Mouse (Mus musculus): Measurements from ENCODE around the gene 2200002J24Rik.

GRCm38 (mm10) chr7:30736211-30736610 lies 37.5 kb downstream of the 2200002J24Rik start:
- TF ChIP-seq CTCF (IDR thresholded peaks at IDR 0.05; ENCODE audit: control insufficient read depth, insufficient read depth, low read length): no peak
- TF ChIP-seq POLR2A (IDR thresholded peaks at IDR 0.05; ENCODE audit: borderline replicate concordance, control insufficient read depth, low read depth, low read length): no peak
